Mouse (Mus musculus): ENCODE data around the gene Apoh. TPM values are rescaled to one million over a fixed set of nuclear protein-coding genes. Genes with fewer than 3 reads are reported as not detected.

Apoh gene
- polyA plus RNA-seq, 1 experiment from 2014 or later, result 0.14 TPM

DNA sequence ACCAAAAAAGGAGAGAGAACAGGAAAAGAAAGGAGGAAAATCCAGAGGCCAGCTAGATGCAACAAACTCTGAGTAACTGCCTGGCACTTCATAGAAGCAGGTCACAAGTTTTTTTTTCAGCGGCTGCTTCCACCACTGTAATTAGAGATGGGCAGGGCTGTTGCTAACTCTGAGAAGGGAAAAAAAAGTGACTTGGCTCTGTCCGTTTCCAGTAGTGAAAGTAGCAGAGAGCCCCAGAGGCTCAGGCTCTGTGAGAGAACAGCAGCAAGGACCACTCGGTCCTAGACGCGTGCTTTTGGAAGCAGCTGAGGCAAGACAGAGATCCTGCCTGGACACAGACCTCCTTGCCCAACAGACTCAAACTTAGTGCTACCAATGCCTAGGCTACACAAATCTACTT lies 6.7 kb upstream of the Apoh start:
- Histone ChIP-seq H3K27ac (replicated peaks; ENCODE audit: low read depth, low read length) (no peak overlapping the region), H3K27me3 (replicated peaks; ENCODE audit: control insufficient read depth, insufficient read depth, low read length) (no peaks in the 10 kb centered on the region), H3K36me3 (ENCODE audit: control insufficient read depth, insufficient read depth, low read length) (no peaks in the 10 kb centered on the region), H3K4me1 (ENCODE audit: control insufficient read depth, insufficient read depth, low read length) (0 out of 2 replicates have a peak, but pooled peaks cover 3% of the 10 kb centered on the region), H3K9ac (ENCODE audit: low read depth, low read length) (no peak overlapping the region), H3K4me2 (ENCODE audit: low read depth, low read length) (no peak overlapping the region), H3K9me3 (ENCODE audit: control insufficient read depth, low read length) (no peaks in the 10 kb centered on the region), H3K4me3 (ENCODE audit: low read depth, low read length) (no peak overlapping the region)
- WGBS, result 24% methylated on average over 5 of the region's 5 CpGs
- ATAC-seq (ENCODE audit: low read depth), result no peak
- DNase-seq (ENCODE audit: low spot score), result peak; percentile 68

DNA sequence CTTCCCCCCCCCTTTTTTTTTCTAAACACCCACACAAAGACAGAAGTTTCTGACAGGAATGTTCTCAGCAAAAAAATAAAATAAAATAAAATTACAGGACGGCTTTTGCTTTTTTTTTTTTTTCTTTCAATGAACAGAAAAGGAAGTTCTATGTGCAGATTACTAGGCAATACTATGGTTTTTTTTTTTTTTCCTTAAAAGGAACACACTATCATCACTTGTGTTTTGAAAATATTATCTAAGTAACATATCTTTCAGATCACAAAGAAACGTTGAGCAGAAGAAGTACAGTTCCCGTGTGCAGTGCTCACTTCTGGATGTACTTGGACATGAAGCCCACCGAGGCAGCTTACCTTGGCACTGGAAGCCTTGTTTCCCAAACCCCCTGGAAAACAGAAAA lies 2.9 kb upstream of the Apoh start:
- H3K4me3 ChIP-seq (ENCODE audit: low read depth, low read length), result no peak overlapping the region
- H3K9me3 ChIP-seq (ENCODE audit: control insufficient read depth, low read length), result no peaks in the 10 kb centered on the region
- H3K27ac ChIP-seq (replicated peaks; ENCODE audit: low read depth, low read length), result no peak overlapping the region
- H3K4me1 ChIP-seq (ENCODE audit: control insufficient read depth, insufficient read depth, low read length), result peaks cover 11% of the 10 kb centered on the region; the same call in 1 of the 2 replicates
- 0 out of 2 replicates have a peak, but pooled peaks cover 5% of the 10 kb centered on the region for H3K27me3 ChIP-seq (replicated peaks; ENCODE audit: control insufficient read depth, insufficient read depth, low read length)
- ATAC-seq (ENCODE audit: low read depth) (no peak), DNase-seq (ENCODE audit: low spot score) (no peak)
- no peak overlapping the region for H3K4me2 ChIP-seq (ENCODE audit: low read depth, low read length)
- no peak overlapping the region for H3K9ac ChIP-seq (ENCODE audit: low read depth, low read length)
- 87% methylated on average over 4 of the region's 4 CpGs for WGBS
- no peaks in the 10 kb centered on the region for H3K36me3 ChIP-seq (ENCODE audit: control insufficient read depth, insufficient read depth, low read length)

DNA sequence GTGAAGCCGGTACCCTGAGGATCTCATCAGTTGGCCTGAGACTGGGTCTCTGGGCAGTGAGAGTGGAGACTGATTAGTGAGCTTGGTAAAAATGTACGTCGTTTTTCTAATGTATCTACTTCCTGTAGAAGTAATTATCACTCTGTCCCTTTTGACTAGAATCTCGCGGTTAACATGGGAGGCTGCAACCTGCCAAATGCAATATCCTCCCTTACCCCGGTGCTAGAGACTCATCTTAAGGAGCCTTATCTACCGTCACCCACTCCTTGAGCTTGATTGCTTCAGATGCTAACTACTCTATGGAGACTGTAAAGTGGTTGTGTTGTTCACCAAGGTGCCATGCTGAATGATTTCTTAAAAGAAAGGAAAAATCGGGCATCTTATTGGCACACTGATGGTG lies 1.4 kb upstream of the Apoh start:
- Histone ChIP-seq H3K4me2 (ENCODE audit: low read depth, low read length) (peak overlapping the region; percentile 99), H3K9ac (ENCODE audit: low read depth, low read length) (no peak overlapping the region), H3K27me3 (replicated peaks; ENCODE audit: control insufficient read depth, insufficient read depth, low read length) (0 out of 2 replicates have a peak, but pooled peaks cover 5% of the 10 kb centered on the region), H3K27ac (replicated peaks; ENCODE audit: low read depth, low read length) (no peak overlapping the region), H3K4me1 (ENCODE audit: control insufficient read depth, insufficient read depth, low read length) (peaks cover 9% of the 10 kb centered on the region; the same call in 1 of the 2 replicates), H3K9me3 (ENCODE audit: control insufficient read depth, low read length) (no peaks in the 10 kb centered on the region), H3K36me3 (ENCODE audit: control insufficient read depth, insufficient read depth, low read length) (no peaks in the 10 kb centered on the region), H3K4me3 (ENCODE audit: low read depth, low read length) (peak overlapping the region; percentile 69)
- DNase-seq (ENCODE audit: low spot score) (no peak), ATAC-seq (ENCODE audit: low read depth) (no peak)
- WGBS, result 44% methylated on average over 8 of the region's 8 CpGs

DNA sequence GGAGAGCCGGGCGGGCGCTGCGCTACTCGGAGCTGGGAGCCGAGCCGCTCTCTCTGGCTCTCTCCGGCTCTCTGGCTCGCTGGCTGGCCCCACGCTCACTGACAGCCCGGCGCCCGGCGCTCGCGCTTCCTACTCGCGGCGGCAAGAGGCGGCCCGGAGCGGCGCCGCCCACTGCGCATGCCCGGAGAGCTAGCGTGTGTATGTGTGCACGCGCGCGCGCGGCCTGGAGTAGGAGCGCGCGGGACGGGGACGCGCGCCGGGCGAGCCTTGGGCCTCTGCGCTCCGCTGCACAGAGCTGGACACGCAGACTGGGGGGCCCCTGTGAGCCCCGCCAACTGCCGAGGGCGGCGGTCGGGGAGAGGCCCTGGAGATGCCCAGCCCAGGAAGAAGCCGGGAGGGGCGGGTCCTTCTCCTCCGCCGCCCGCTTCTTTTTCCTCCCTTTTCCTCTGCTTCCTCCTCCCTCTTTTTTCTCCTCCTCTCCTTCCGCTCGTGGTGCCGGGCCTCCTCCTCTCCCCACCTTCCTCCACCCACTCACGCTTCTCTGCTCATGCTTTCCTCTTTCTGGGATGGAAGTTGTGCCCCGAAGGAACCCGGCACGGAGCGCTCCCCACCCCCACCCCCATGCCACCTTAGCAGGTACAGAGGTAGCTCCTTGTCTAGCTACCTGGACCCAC lies 772 bp downstream of the Apoh start, which contains the start of gene Prkca:
Prkca (minus strand) TSS at position 140 of the 674 bp plus-strand sequence.
- H3K36me3 ChIP-seq (ENCODE audit: control insufficient read depth, insufficient read depth, low read length), result no peaks in the 10 kb centered on the region
- H3K27me3 ChIP-seq (replicated peaks; ENCODE audit: control insufficient read depth, insufficient read depth, low read length), result 0 out of 2 replicates have a peak, but pooled peaks cover 5% of the 10 kb centered on the region
- H3K4me2 ChIP-seq (ENCODE audit: low read depth, low read length), result peak within 1 kb of the TSS; percentile 99
- H3K27ac ChIP-seq (replicated peaks; ENCODE audit: low read depth, low read length), result peak within 1 kb of the TSS; percentile 74
- under 1% methylated on average over 25 of the region's 63 CpGs for WGBS
- peak within 1 kb of the TSS; percentile 76 for H3K9ac ChIP-seq (ENCODE audit: low read depth, low read length)
- peaks cover 8% of the 10 kb centered on the region; the same call in 1 of the 2 replicates for H3K4me1 ChIP-seq (ENCODE audit: control insufficient read depth, insufficient read depth, low read length)
- peak within 1 kb of the TSS; percentile 69 for H3K4me3 ChIP-seq (ENCODE audit: low read depth, low read length)
- ATAC-seq (ENCODE audit: low read depth) (peak; percentile 96), DNase-seq (ENCODE audit: low spot score) (peak; percentile 97)
- no peaks in the 10 kb centered on the region for H3K9me3 ChIP-seq (ENCODE audit: control insufficient read depth, low read length)

DNA sequence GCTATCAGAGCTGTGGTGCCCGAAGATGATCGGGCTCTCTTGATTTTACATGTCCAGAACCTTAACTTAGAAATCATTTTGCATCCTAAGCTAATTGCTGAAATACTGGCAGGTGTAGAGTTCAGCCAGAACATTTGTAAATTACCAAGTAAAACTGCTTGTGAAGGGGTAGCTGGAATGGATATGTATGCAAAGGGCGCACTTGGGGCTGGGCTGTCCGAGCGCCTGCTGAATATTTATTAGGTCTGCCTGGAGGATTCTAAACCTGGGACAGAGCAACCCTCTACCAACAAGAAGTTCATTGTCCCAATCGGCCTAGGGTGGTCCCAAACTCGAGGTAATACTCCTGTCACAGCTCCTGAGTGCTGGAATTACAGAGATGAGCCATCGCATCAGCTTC lies 1.6 kb downstream of the Apoh start:
- Histone ChIP-seq H3K4me3 (ENCODE audit: low read depth, low read length) (0 out of 2 replicates have a peak overlapping the region, but pooled peaks have one; percentile 69), H3K4me2 (ENCODE audit: low read depth, low read length) (peak overlapping the region; percentile 99; the same call in 1 of the 2 replicates), H3K9ac (ENCODE audit: low read depth, low read length) (no peak overlapping the region), H3K4me1 (ENCODE audit: control insufficient read depth, insufficient read depth, low read length) (peaks cover 8% of the 10 kb centered on the region; the same call in 1 of the 2 replicates), H3K27ac (replicated peaks; ENCODE audit: low read depth, low read length) (no peak overlapping the region), H3K36me3 (ENCODE audit: control insufficient read depth, insufficient read depth, low read length) (no peaks in the 10 kb centered on the region), H3K27me3 (replicated peaks; ENCODE audit: control insufficient read depth, insufficient read depth, low read length) (0 out of 2 replicates have a peak, but pooled peaks cover 5% of the 10 kb centered on the region), H3K9me3 (ENCODE audit: control insufficient read depth, low read length) (no peaks in the 10 kb centered on the region)
- ATAC-seq (ENCODE audit: low read depth), result no peak
- DNase-seq (ENCODE audit: low spot score), result no peak
- WGBS, result 52% methylated on average over 8 of the region's 8 CpGs

DNA sequence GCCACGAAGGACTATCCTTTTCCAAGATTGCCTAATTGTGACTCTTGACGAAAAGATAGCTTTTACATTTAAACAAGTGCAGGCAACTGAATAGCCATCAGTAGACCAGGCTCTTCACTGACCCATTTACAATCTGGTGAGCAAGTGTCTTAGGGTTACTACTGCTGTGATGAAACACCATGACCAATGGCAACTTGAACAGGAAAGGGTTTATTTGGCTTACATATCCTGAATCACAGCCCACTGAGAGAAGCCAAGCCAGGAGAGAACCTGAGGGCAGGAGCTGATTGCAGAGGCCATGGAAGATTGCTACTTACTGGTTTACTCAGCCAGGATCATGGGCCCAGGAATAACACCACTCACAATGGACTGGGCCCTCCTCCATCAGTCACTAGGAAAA lies 2.2 kb downstream of the Apoh start:
- WGBS, result 79% methylated on average over 2 of the region's 2 CpGs
- Histone ChIP-seq H3K27ac (replicated peaks; ENCODE audit: low read depth, low read length) (no peak overlapping the region), H3K4me2 (ENCODE audit: low read depth, low read length) (no peak overlapping the region), H3K4me3 (ENCODE audit: low read depth, low read length) (no peak overlapping the region), H3K4me1 (ENCODE audit: control insufficient read depth, insufficient read depth, low read length) (peaks cover 8% of the 10 kb centered on the region; the same call in 1 of the 2 replicates), H3K36me3 (ENCODE audit: control insufficient read depth, insufficient read depth, low read length) (no peaks in the 10 kb centered on the region), H3K27me3 (replicated peaks; ENCODE audit: control insufficient read depth, insufficient read depth, low read length) (0 out of 2 replicates have a peak, but pooled peaks cover 5% of the 10 kb centered on the region), H3K9ac (ENCODE audit: low read depth, low read length) (no peak overlapping the region), H3K9me3 (ENCODE audit: control insufficient read depth, low read length) (no peaks in the 10 kb centered on the region)
- ATAC-seq (ENCODE audit: low read depth) (no peak), DNase-seq (ENCODE audit: low spot score) (no peak)

DNA sequence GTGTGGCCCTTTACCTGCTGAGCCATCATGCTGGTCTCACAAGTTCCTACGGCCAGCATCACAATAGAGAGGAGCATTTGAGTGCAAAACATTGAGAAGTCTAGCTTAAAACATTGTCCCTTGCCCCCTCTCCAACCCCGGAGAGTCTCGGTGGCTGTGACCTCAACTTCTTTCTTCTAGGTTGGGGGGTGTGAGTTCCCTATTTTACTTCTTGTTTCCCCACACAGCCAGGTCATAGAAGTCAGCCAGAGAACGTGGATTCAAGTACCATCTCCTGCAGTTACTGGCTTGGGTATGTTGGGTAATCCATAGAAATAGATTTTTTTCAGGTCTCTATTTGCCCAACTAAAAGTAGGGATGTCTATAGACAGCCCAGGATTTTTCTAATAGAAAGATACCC lies 7.6 kb downstream of the Apoh start:
- ATAC-seq (ENCODE audit: low read depth), result no peak
- Histone ChIP-seq H3K4me2 (ENCODE audit: low read depth, low read length) (no peak overlapping the region), H3K36me3 (ENCODE audit: control insufficient read depth, insufficient read depth, low read length) (no peaks in the 10 kb centered on the region), H3K27ac (replicated peaks; ENCODE audit: low read depth, low read length) (no peak overlapping the region), H3K4me3 (ENCODE audit: low read depth, low read length) (no peak overlapping the region), H3K9me3 (ENCODE audit: control insufficient read depth, low read length) (no peaks in the 10 kb centered on the region), H3K4me1 (ENCODE audit: control insufficient read depth, insufficient read depth, low read length) (no peaks in the 10 kb centered on the region), H3K27me3 (replicated peaks; ENCODE audit: control insufficient read depth, insufficient read depth, low read length) (no peaks in the 10 kb centered on the region), H3K9ac (ENCODE audit: low read depth, low read length) (no peak overlapping the region)
- no peak for DNase-seq (ENCODE audit: low spot score)
- WGBS, result 82% methylated on average over 4 of the region's 4 CpGs

DNA sequence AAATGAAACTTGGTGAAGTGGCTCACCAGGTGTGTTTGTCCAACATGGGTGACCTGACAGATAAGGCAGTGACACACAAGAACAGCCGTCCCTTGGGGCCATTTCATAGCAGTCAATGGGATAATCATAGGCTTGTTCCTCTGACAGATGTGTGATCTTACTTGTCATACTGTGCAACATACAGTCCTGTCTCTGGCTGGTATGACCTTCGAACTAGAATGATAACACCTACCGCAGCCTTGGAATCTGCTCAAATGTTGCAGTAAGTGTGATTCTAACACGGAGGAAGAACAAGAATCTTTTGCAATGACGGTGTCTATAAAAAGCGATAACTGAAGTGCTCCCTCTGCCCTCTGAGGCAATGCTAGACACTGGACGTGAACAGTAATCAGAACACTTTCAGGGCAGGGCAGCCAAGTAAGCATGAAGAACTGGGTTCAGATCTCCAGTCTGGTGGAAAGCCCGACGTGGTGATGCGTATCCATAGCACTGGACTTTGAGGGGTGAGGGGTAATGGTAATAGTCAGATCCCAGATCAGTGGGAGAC lies 9.8 kb downstream of the Apoh start:
- Histone ChIP-seq H3K4me1 (ENCODE audit: control insufficient read depth, insufficient read depth, low read length) (no peaks in the 10 kb centered on the region), H3K4me3 (ENCODE audit: low read depth, low read length) (no peak overlapping the region), H3K27ac (replicated peaks; ENCODE audit: low read depth, low read length) (no peak overlapping the region), H3K9me3 (ENCODE audit: control insufficient read depth, low read length) (no peaks in the 10 kb centered on the region), H3K4me2 (ENCODE audit: low read depth, low read length) (no peak overlapping the region), H3K36me3 (ENCODE audit: control insufficient read depth, insufficient read depth, low read length) (no peaks in the 10 kb centered on the region), H3K9ac (ENCODE audit: low read depth, low read length) (no peak overlapping the region), H3K27me3 (replicated peaks; ENCODE audit: control insufficient read depth, insufficient read depth, low read length) (no peaks in the 10 kb centered on the region)
- WGBS, result 89% methylated on average over 10 of the region's 10 CpGs
- no peak for DNase-seq (ENCODE audit: low spot score)
- ATAC-seq (ENCODE audit: low read depth), result no peak
